Mouse (Mus musculus) megakaryocyte, embryonic 14.5 days (primary cell): ENCODE measurements around the gene Usp37. TPM values are rescaled to one million over a fixed set of nuclear protein-coding genes. Genes with fewer than 3 reads are reported as not detected.

Experiments
- H3K27me3 ChIP-seq: replicated peaks from 2 replicates; pipeline ENCODE3; 2012; ENCODE audit warnings: inconsistent platforms
- H3K36me3 ChIP-seq: replicated peaks from 2 replicates; pipeline ENCODE3; 2012; ENCODE audit warnings: low read length, inconsistent platforms, mixed read lengths
- H3K4me1 ChIP-seq: 2 replicates; pipeline ENCODE4 v1.6.1; 2012; ENCODE audit warnings: inconsistent platforms
- H3K4me3 ChIP-seq: replicated peaks from 2 replicates; pipeline ENCODE3; 2012; ENCODE audit warnings: moderate library complexity, mild to moderate bottlenecking, inconsistent platforms
- H3K9me3 ChIP-seq: 2 replicates; pipeline ENCODE4 v1.6.1; 2012; ENCODE audit warnings: inconsistent platforms
- FLI1 ChIP-seq: IDR thresholded peaks from 2 replicates; pipeline ENCODE4 v1.6.1; 2012; ENCODE audit warnings: low read length, inconsistent platforms, mixed read lengths
- GATA1 ChIP-seq: IDR thresholded peaks from 3 replicates; pipeline ENCODE4 v1.6.1; 2012; ENCODE audit warnings: mixed read lengths, low read length, inconsistent platforms, borderline replicate concordance
- polyA plus RNA-seq: library from polyadenylated mRNA; stranded (reverse); fragments of >175 nt; gene quantifications from 2 replicates; pipeline ENCODE4 v1.2.3, GENCODE M21; 2012; ENCODE audit warnings: low replicate concordance; ENCODE audit not compliant: insufficient read depth

Usp37 gene
- polyA plus RNA-seq, 1 experiment: 0.17 TPM

DNA sequence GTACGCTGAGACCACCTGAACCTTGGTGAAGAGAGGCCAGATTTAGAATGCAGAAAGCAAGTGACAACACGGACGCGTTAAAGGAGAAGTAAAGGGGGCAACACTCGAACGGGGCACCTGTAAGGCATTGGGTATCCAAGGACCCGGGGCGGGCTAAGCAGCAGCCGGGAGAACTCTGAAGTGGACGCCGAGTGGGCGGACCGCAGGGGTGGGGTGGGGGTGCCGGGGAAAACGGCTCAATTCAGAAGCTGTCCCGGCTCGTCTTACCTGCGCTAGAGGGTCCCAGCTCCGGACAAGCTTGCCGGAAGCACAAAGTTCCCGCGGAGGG is 38.7 kb downstream of the Usp37 start:
- H3K27me3 ChIP-seq: no peaks in the 10 kb centered on the region
- peaks cover 56% of the 10 kb centered on the region for H3K4me1 ChIP-seq
- H3K9me3 ChIP-seq: no peaks in the 10 kb centered on the region
- H3K36me3 ChIP-seq: peaks cover 14% of the 10 kb centered on the region
- H3K4me3 ChIP-seq: peak overlapping the region; percentile 99
- TF ChIP-seq GATA1: no peak
- TF ChIP-seq FLI1: no peak

DNA sequence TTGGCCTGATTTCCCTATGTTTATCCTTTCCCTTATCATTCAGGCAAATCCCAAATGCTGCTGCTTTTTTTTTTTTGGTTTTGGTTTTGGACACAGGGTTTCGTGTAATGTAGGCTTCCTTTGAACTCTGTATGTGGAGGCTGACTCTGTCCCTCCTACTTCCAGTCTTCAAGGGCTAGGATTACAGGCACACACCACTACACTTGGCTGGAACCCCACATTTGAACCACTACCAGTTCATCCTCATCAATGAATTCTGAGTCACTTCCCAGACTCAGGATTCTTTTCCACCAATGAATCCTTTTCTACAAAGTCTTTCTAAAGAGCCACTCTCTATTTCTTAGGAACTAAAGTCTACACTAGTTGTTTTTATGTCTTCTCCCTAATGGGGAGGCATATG is 43.0 kb downstream of the Usp37 start:
- Histone ChIP-seq H3K9me3 (no peaks in the 10 kb centered on the region), H3K4me3 (no peak overlapping the region), H3K36me3 (peaks cover 20% of the 10 kb centered on the region), H3K4me1 (peaks cover 24% of the 10 kb centered on the region), H3K27me3 (no peaks in the 10 kb centered on the region)
- no peak for TF ChIP-seq GATA1
- no peak for TF ChIP-seq FLI1

DNA sequence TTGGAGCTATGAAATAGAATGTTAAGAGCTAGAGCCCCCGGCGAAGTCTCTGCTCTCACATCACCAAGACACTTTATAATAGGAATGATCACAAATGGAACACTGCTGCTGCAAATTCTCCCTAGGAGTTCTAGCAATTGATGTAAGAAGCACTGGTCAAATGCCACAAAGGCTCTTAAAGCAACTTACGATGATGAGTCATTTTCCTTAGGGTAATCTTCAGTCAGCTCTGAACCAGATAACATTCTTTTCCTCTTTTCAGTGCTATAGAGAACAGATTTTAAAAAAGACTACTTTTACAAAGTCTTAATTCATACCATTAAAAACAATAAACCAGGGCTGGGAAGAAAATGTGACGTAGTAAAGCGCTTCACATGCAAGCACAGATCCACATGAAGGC is 58.3 kb downstream of the Usp37 start:
- Histone ChIP-seq H3K9me3 (no peaks in the 10 kb centered on the region), H3K36me3 (peaks cover 89% of the 10 kb centered on the region)

DNA sequence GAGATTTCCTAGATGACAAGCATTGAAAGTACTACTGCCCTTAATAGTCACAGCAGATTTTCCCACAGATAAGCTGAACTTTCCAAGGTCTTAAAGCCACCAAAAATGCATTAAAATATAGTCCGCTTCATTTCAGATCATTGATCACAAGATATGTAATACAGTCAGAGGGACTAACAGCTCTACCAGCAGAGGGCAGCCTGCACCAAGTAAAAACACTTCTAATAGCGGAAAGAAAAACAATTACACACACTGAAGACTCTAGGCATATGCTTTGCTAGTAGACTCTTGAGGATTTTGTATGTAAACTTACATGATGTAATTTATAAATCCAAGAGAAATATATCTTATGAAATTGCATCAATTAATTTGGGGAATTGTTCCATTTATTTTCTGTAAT is 83.8 kb downstream of the Usp37 start:
- TF ChIP-seq GATA1 (no peak), FLI1 (no peak)
- H3K36me3 ChIP-seq: peaks cover 82% of the 10 kb centered on the region
- no peaks in the 10 kb centered on the region for H3K27me3 ChIP-seq
- no peaks in the 10 kb centered on the region for H3K4me1 ChIP-seq
- no peak overlapping the region for H3K4me3 ChIP-seq
- no peaks in the 10 kb centered on the region for H3K9me3 ChIP-seq

More for the DNA sequence above, 58.3 kb downstream of the Usp37 start:
- Histone ChIP-seq H3K4me1 (no peaks in the 10 kb centered on the region; the same call in 1 of the 2 replicates), H3K27me3 (no peaks in the 10 kb centered on the region), H3K4me3 (no peak overlapping the region)
- TF ChIP-seq FLI1 (no peak), GATA1 (no peak)

DNA sequence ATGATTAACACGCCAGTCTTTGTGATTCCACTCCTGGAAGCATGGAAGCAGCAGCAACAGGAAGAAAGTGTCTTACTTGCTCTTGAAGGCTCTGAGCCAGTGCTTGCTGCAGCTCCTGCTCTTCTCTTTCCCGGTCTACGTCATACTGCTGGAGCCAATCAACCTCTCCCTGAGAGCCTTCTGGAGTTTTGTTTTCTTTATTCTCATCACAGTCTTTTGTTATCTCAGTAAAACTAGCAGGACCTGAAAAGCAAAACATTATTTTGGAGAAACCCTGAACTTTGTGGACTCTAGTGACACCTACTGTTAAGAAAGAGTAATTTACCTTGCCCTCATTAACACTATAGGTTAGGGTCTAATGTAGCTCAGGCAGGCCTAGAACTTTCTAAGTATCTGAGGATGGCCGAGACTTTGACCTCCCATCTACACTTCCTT is 91.5 kb downstream of the Usp37 start:
- peaks cover 80% of the 10 kb centered on the region for H3K36me3 ChIP-seq
- no peak overlapping the region for H3K4me3 ChIP-seq
- H3K9me3 ChIP-seq: no peaks in the 10 kb centered on the region

DNA sequence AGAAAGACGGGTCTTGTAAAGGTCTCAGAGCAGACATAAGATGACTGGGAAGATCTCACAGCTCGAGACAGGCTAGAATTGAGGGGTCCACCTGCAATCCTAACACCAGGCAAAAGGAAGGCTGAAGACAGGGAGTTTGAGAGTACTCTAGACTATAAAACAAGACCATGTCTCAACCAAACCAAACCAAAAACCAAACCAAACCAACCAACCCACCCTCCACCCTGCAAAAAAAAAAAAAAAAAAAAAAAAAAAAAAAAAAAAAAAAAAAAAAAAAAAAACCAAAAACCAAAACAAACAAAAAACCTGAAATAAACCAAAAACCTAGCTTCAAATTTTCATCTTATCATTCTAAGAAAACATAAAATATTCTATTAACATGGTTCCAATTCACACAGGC is 99.5 kb downstream of the Usp37 start:
- H3K4me3 ChIP-seq: no peak overlapping the region
- TF ChIP-seq GATA1 (no peak), FLI1 (no peak)
- no peaks in the 10 kb centered on the region for H3K9me3 ChIP-seq
- peaks cover 80% of the 10 kb centered on the region for H3K36me3 ChIP-seq
- H3K4me1 ChIP-seq: no peaks in the 10 kb centered on the region
- H3K27me3 ChIP-seq: no peaks in the 10 kb centered on the region

More for the DNA sequence above, 91.5 kb downstream of the Usp37 start:
- TF ChIP-seq FLI1 (no peak), GATA1 (no peak)
- Histone ChIP-seq H3K4me1 (peaks cover 4% of the 10 kb centered on the region; the same call in 1 of the 2 replicates), H3K27me3 (no peaks in the 10 kb centered on the region)

DNA sequence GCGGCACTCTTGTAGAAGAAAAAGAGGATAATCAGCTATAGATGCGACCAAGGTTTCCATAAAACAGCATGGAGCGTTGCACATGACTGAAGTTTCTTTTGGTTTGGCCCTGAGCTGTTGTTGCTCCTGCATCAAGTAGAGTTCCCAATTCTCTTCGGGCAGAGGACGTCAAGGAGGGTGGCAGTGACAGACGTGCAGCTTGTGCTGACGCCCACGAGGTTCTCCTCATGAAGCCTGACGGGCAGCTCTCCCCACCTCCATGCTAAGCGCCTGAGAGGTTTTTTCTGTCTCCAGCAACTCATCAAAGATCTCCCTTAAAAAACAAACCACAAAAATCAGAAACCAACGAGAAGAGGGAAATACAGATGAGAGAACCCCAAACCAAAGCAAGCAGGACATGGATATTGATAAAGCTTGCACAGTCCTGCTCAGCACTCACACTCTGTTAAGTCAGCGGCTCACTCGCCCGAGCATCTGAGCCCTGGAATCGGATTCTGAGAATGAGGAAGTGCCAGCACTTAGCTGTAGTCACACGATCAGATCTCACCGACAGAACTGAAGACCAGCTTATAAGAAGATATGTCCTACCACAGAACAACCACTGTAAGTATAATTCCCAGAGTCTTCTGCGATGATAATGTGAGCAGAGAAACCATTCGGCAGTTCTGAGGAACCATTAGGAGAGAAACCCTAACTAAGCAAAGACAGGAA is 104.8 kb downstream of the Usp37 start:
- no peaks in the 10 kb centered on the region for H3K9me3 ChIP-seq
- H3K4me1 ChIP-seq: peaks cover 4% of the 10 kb centered on the region
- no peak for TF ChIP-seq FLI1
- no peak for TF ChIP-seq GATA1
- H3K27me3 ChIP-seq: no peaks in the 10 kb centered on the region
- H3K4me3 ChIP-seq: no peak overlapping the region
- peaks cover 85% of the 10 kb centered on the region for H3K36me3 ChIP-seq

DNA sequence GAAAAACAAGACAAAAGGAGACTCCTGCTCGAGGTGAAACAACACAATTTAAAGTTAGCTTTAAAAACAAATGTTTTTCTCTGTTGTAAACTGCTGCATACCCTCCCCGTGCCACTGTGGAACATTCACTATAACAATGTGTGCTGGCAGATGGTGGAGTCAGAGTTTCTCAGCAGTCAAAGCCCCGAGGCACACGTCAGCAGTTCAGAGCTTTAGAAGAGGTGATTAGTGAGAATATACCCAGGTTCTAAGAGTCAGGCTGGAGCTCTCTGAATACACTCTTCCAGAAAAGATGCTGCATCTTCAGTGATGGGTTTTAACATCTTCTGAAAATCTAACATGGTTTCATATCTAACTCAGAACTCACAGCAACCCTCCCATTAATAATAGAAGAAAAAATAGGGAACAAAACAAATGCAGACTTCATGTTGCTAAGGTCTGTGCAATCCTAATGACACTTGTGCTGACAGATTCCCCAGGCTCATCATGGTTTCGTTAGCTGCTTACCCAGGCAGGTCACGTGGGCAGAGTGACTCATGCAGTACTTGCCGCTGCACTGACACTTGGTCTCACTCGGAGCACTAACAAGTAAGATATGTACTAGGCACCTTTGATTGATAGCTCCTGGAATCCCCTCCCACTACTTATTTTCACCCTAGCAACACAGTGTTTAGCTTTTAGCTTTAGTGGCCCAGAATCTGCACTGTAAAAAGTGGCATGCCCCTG is 106.2 kb downstream of the Usp37 start:
- Histone ChIP-seq H3K9me3 (no peaks in the 10 kb centered on the region), H3K4me3 (no peak overlapping the region), H3K4me1 (peaks cover 4% of the 10 kb centered on the region), H3K27me3 (no peaks in the 10 kb centered on the region), H3K36me3 (peaks cover 82% of the 10 kb centered on the region)
- TF ChIP-seq GATA1: no peak
- no peak for TF ChIP-seq FLI1

DNA sequence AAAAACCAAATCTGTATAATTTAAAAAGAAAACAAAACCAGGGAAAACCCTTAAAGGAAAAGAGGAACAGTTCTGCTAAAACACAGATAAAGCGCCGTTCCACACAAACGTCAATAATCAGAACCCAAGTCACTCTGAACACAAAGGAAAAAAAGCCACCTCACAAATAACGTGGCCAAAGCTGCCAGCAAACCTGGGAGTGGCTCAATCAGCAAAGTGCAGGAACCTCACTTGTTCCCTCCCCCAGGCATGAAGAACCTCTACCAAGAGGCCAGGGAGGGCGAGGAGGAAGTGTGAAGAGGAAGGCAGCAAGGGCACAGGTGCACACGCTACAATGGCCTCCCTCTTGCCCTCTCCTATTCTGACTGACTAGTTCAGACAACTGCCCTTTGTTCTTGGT is 108.5 kb downstream of the Usp37 start:
- Histone ChIP-seq H3K27me3 (no peaks in the 10 kb centered on the region), H3K9me3 (no peaks in the 10 kb centered on the region), H3K4me3 (peak overlapping the region; percentile 64), H3K36me3 (peaks cover 63% of the 10 kb centered on the region), H3K4me1 (peaks cover 4% of the 10 kb centered on the region)
- TF ChIP-seq GATA1: no peak
- TF ChIP-seq FLI1: no peak

DNA sequence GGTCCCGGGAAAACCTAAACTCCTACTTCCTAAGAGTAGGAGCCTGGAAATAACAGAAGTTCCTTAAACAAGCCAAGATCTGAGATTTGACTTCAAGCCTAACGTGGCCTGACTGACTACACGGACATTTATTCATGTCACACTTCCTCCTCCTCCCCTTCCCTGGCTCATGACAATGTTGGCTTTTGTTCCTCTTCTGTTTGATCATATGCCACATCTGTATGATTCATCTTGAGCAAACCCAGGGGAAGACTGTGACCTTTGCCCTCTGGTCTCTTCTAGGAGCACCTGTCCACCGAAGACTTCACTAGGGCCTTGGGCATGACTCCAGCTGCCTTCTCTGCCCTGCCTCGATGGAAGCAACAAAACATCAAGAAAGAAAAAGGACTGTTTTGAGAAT is 109.5 kb downstream of the Usp37 start:
- TF ChIP-seq GATA1: no peak
- no peak for TF ChIP-seq FLI1
- Histone ChIP-seq H3K9me3 (no peaks in the 10 kb centered on the region), H3K4me3 (no peak overlapping the region), H3K36me3 (peaks cover 56% of the 10 kb centered on the region), H3K27me3 (peaks cover 5% of the 10 kb centered on the region), H3K4me1 (peaks cover 10% of the 10 kb centered on the region)
